Mouse (Mus musculus): ENCODE measurements around the gene Smok2a.
"Not testable (repeated sequence)": the region's sequence is repeated elsewhere in the genome, so short reads cannot be mapped to it uniquely, and the experiment has no call there.

The Smok2a gene

DNA sequence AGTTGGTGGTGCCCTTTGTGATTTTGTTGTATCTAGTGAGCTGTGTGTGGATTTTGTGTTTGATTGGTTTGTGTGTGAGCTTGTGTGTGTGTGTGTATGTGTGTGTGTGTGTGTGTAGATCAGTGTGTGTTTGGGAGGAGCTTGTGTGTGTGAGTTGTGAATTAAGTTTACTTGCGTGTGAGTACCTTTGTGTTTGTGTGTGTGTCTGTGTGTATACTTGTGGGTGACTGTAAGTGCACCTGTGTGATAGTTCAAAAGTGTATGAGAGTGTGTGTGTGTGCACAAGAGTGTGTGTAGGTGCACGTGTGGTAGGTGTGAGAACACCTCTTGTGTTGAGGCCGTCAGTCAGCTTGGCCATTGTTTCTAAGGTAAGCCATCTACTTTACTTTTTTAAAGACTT lies at the start of gene Smok2a:
Gene Smok2a, plus strand, starts transcription at position 301 of the 400 bp plus-strand sequence.
- DNase-seq (ENCODE audit: low read depth in 2 of 2, low spot score in 2 of 2): no peak

DNA sequence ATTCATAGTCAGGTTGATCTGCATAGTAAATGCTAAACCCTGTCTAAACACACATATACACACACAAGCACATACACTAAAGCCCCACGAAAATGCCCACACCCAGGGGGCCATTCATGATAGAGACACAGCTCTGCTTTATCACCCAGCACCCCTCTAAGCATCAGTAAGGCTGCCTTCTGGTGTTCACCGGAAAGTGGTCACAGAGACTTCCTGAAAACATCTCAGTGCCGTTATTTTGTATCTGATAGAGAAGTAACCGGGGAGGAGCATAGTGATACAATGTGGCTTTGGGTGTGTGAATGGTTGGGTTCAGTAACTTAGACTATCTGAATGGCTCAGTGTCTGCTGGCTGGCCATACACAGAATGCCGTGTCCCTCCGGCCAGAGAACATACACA lies 47.4 kb upstream of the Smok2a start:
- not testable (repeated sequence) for DNase-seq (ENCODE audit: low read depth in 2 of 2, low spot score in 2 of 2)

GRCm38 (mm10) chr17:13174029-13174428 lies 47.0 kb upstream of the Smok2a start:
- not testable (repeated sequence) for DNase-seq (ENCODE audit: low read depth in 2 of 2, low spot score in 2 of 2)

- not testable (repeated sequence) for DNase-seq (ENCODE audit: low read depth in 2 of 2, low spot score in 2 of 2)
These were observed 45.4 kb upstream of the Smok2a start for GRCm38 (mm10) chr17:13175609-13176008.

GRCm38 (mm10) chr17:13177796-13178195 lies 43.2 kb upstream of the Smok2a start:
- not testable (repeated sequence) for DNase-seq (ENCODE audit: low read depth in 2 of 2, low spot score in 2 of 2)

DNA sequence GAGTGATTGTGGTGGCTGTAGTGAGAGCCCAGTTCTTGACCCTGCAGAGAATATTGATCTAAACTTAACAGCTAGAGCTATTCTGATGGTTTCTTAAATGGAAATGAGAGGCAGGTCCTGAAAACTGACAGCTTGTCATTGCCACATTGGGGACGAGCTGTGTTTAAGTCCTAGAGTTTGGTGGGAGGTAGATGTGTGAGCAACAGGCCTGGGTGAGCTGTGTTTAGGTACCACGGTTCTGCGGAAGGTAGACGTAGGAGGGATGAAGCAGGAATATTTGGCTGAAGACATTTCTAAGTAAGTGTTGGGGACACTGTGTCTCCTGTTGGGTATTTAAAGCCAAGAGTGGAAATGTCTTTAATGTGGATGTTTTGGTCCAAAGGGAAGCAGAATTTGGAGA lies 42.0 kb upstream of the Smok2a start:
- not testable (repeated sequence) for DNase-seq (ENCODE audit: low read depth in 2 of 2, low spot score in 2 of 2)

- DNase-seq (ENCODE audit: low read depth in 2 of 2, low spot score in 2 of 2): not testable (repeated sequence)
These were observed 40.5 kb upstream of the Smok2a start for GRCm38 (mm10) chr17:13180491-13180890.

DNA sequence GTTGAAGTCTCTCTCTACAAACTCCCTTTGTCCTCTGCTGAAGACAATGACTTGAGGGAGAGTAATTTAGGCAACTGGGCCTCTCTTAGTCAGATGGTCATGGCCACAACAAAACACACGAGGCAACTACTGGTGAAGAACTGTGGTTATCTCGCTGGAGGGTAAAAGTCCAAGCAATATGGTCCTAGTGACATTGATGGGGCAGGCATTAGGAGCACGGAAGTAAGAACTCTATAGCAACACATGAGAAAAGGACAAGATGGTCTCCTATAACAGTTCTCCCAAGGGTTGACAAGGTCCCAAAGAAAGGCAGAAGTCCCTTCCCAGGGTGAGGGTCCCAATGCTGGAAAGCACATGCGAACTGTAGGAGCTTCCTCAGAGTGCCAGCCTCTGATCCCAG lies 38.3 kb upstream of the Smok2a start:
- not testable (repeated sequence) for DNase-seq (ENCODE audit: low read depth in 2 of 2, low spot score in 2 of 2)

DNA sequence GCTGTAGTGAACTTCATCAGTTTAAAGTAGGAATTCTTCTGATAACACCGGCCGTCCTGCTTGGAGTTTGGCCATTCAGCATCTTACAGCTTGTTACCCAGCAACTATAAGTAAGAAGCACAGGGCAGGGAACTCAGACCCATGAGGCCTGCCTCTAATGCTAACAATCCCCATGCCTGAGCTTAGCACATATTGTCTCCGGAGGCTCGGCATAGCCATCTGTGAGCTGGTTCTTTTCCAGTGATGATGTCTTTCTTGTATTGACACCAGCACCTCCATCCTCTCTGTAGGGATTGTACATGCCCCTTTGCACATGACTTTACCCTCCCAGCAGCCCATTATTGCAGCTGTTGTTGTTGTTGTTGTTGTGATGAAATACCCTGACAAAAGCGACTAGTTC lies 36.5 kb upstream of the Smok2a start:
- DNase-seq (ENCODE audit: low read depth in 2 of 2, low spot score in 2 of 2): not testable (repeated sequence)

DNA sequence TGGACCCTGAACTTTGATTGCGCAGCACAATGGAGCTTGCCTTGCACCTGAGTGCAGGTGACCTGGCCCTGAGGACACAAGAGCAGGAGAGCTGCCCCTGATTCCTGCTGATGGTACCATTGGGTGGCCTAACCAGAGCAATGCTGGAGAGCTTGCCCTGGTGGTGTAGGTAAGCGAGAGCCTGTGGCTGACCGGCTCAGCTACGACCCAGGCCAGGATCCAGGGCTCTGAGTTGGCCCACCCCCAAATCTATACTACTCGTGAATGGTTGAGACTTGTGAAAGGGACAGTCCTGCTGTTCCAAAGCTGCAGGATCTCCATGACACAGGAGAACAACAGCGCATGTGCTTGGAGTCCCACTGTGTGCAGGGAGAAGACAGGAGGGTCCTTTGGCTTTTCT lies 34.4 kb upstream of the Smok2a start:
- not testable (repeated sequence) for DNase-seq (ENCODE audit: low read depth in 2 of 2, low spot score in 2 of 2)

GRCm38 (mm10) chr17:13187621-13188020 lies 33.4 kb upstream of the Smok2a start:
- DNase-seq (ENCODE audit: low read depth in 2 of 2, low spot score in 2 of 2): not testable (repeated sequence)

- not testable (repeated sequence) for DNase-seq (ENCODE audit: low read depth in 2 of 2, low spot score in 2 of 2)
These were observed 32.1 kb upstream of the Smok2a start for GRCm38 (mm10) chr17:13188846-13189245.

- not testable (repeated sequence) for DNase-seq (ENCODE audit: low read depth in 2 of 2, low spot score in 2 of 2)
These were observed 30.0 kb upstream of the Smok2a start for GRCm38 (mm10) chr17:13190836-13191583.

DNA sequence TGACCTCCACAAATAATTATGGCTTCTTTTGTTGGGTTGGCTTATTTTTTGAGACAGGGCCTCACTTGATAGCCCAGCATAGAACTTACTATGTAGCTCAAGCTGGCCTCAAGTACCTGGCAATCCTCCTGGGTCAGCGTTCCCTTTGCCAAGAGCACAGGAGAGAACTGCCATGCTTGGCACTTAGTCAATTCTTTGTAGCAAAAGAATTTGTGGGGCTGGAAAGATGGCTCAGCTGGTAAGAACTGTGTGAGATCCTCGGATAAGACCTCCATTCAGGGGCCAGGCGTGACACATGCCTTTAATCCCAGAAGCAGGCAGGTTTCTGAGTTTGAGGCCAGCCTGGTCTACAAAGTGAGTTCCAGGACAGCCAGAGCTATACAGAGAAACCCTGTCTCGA lies 24.5 kb upstream of the Smok2a start:
- not testable (repeated sequence) for DNase-seq (ENCODE audit: low read depth in 2 of 2, low spot score in 2 of 2)

- not testable (repeated sequence) for DNase-seq (ENCODE audit: low read depth in 2 of 2, low spot score in 2 of 2)
These were observed 22.2 kb upstream of the Smok2a start for GRCm38 (mm10) chr17:13198812-13199211.

- not testable (repeated sequence) for DNase-seq (ENCODE audit: low read depth in 2 of 2, low spot score in 2 of 2)
These were observed 21.0 kb upstream of the Smok2a start for GRCm38 (mm10) chr17:13199880-13200409.

DNA sequence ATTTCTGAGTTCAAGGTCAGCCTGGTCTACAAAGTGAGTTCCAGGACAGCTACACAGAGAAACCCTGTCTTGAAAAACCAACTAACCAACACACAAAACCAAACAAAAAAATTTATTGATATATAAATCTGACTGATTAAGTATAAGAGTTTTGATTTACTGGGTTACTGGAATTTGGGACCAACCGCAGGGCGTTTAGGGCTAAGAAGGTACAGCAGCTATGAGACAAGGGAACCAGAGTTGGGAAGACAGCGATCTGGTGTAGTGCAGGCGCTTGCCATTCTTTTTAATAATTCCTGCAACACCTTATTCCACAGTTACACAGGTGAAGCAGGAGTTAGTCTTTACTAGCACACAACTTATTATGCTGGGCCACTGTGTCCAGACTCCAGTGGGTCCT lies 19.4 kb upstream of the Smok2a start:
- DNase-seq (ENCODE audit: low read depth in 2 of 2, low spot score in 2 of 2): not testable (repeated sequence)

- not testable (repeated sequence) for DNase-seq (ENCODE audit: low read depth in 2 of 2, low spot score in 2 of 2)
These were observed 18.4 kb upstream of the Smok2a start for GRCm38 (mm10) chr17:13202453-13203107.

- DNase-seq (ENCODE audit: low read depth in 2 of 2, low spot score in 2 of 2): not testable (repeated sequence)
These were observed 15.7 kb upstream of the Smok2a start for GRCm38 (mm10) chr17:13205247-13205646.

DNA sequence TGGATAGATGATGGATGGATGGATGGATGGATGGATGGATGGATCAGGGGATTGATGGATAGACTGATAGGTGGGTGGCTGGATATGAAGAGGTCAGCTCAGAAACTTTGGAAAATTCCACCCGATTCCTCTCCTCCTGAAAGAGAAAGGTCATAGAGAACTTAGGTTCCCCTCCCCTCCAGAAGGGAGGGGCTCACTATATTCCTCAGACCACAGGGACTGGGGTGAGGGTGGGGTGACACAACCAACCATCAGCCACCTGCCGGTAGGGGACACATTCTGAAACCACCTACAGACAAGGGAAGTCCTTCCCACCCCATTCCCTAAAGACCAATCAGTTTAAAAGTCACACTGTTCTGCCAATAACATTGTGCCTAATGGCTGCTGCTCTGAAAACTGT lies 14.5 kb upstream of the Smok2a start:
- DNase-seq (ENCODE audit: low read depth in 2 of 2, low spot score in 2 of 2): no peak

DNA sequence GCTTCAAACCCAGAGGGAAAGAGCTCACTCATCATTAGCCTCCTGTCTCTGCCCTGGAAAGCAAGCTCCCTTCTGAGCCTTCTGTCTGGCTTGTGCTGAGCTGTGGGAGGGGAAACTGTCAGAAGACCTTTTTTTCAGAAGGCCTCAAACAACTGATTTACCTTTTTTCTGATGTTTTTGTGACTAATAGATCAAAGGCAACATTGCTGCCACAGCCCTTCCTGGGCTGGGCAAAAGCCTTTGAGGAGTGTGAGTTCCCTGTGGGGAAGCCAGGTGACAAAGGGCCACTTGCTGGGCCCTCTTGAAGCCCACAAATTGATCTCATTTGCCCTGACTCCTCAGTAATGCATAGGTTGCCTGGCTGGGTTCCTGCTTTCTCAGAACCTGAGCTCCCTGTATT lies 12.5 kb upstream of the Smok2a start:
- DNase-seq (ENCODE audit: low read depth in 2 of 2, low spot score in 2 of 2): peak in 1 of 2 experiments; percentile 20

All from CD8-positive naive resting alpha-beta T cell, adult 2 months (primary cell).